16 mouse cellular contexts compared by ENCODE assay signal in genomic region chr9:96217799-96218198, GRCm38 (mm10). TPM values are rescaled to one million over a fixed set of nuclear protein-coding genes. Genes with fewer than 3 reads are reported as not detected.
DNase-seq lines count a peak whose midpoint lies in the region; ATAC-seq and TF ChIP-seq lines count a peak whose summit lies in the region.
"Had no signal": no experiment of that assay in that cellular context is flagged by ENCODE, and none has a peak within 500 bp of the region (broad histone marks: within the 10 kb centered on the region; RNA-seq: fewer than 3 reads in every experiment).

No protein-coding gene starts in this region.

- TF ChIP-seq CTCF in intestine, postnatal 0 days (IDR thresholded peaks at IDR 0.05; ENCODE audit: low read depth): peak; percentile 57
- TF ChIP-seq CTCF in lung, postnatal 0 days (IDR thresholded peaks at IDR 0.05): peak; percentile 52
- TF ChIP-seq CTCF in E14TG2a.4 (conservative IDR thresholded peaks at IDR 0.05; ENCODE audit: low read length): peak; percentile 30

- DNase-seq in lung, postnatal 0 days (ENCODE audit: low spot score): no peak
- no peak for DNase-seq in lung, postnatal 10 days
- peak; percentile 33 for DNase-seq in induced T-regulatory cell, adult 2 months (ENCODE audit: low read depth)
- no peak for DNase-seq in forebrain, embryonic 14.5 days (ENCODE audit: low spot score)
- DNase-seq: adrenal gland, postnatal 10 days; cerebellum, adult 11 months; cerebellum, postnatal 14 days; embryo, embryonic 11 days; thymus, postnatal 4 days had no signal

- H3K9me3 ChIP-seq in intestine, postnatal 0 days (ENCODE audit: control insufficient read depth): no peaks in the 10 kb centered on the region
- H3K9me3 ChIP-seq in intestine, embryonic 16.5 days (ENCODE audit: control insufficient read depth, low read length): no peaks in the 10 kb centered on the region
- H3K9me3 ChIP-seq in lung, postnatal 0 days (ENCODE audit: low read length): no peaks in the 10 kb centered on the region
- no peaks in the 10 kb centered on the region for H3K9me3 ChIP-seq in E14TG2a.4 (ENCODE audit: low read length)
- H3K9me3 ChIP-seq in forebrain, embryonic 14.5 days (replicated peaks; ENCODE audit: control insufficient read depth, low read length): no peaks in the 10 kb centered on the region
- H3K9me3 ChIP-seq: forebrain, embryonic 13.5 days; limb, embryonic 15.5 days; neural tube, embryonic 13.5 days had no signal

- no peaks in the 10 kb centered on the region for H3K27me3 ChIP-seq in intestine, postnatal 0 days (replicated peaks; ENCODE audit: control insufficient read depth, insufficient read depth, low read length)
- no peaks in the 10 kb centered on the region for H3K27me3 ChIP-seq in intestine, embryonic 16.5 days (replicated peaks; ENCODE audit: control insufficient read depth, insufficient read depth, low read length)
- H3K27me3 ChIP-seq in lung, postnatal 0 days (replicated peaks; ENCODE audit: insufficient read depth, low read length): no peaks in the 10 kb centered on the region
- H3K27me3 ChIP-seq in E14TG2a.4 (ENCODE audit: insufficient read depth, low read length): no peaks in the 10 kb centered on the region
- no peaks in the 10 kb centered on the region for H3K27me3 ChIP-seq in forebrain, embryonic 14.5 days (replicated peaks; ENCODE audit: control insufficient read depth, insufficient read depth, low read length)
- H3K27me3 ChIP-seq: forebrain, embryonic 13.5 days; limb, embryonic 15.5 days; neural tube, embryonic 13.5 days had no signal

- TF ChIP-seq EP300 in lung, postnatal 0 days (IDR thresholded peaks at IDR 0.05): no peak

- H3K27ac ChIP-seq in intestine, postnatal 0 days (ENCODE audit: low read depth, low read length): no peak overlapping the region
- no peak overlapping the region for H3K27ac ChIP-seq in intestine, embryonic 16.5 days (ENCODE audit: low read length)
- H3K27ac ChIP-seq in lung, postnatal 0 days (ENCODE audit: low read length): no peak overlapping the region
- no peak overlapping the region for H3K27ac ChIP-seq in forebrain, embryonic 14.5 days (ENCODE audit: low read depth, low read length)
- H3K27ac ChIP-seq: limb, embryonic 15.5 days; neural tube, embryonic 13.5 days had no signal

- H3K4me2 ChIP-seq in intestine, postnatal 0 days (replicated peaks; ENCODE audit: low read depth): no peak overlapping the region
- no peak overlapping the region for H3K4me2 ChIP-seq in intestine, embryonic 16.5 days (ENCODE audit: low read depth, low read length)
- H3K4me2 ChIP-seq in lung, postnatal 0 days (replicated peaks; ENCODE audit: low read depth, low read length): no peak overlapping the region
- no peak overlapping the region for H3K4me2 ChIP-seq in forebrain, embryonic 14.5 days (ENCODE audit: low read length)
- H3K4me2 ChIP-seq: forebrain, embryonic 13.5 days; limb, embryonic 15.5 days; neural tube, embryonic 13.5 days had no signal

- no peak overlapping the region for H3K9ac ChIP-seq in intestine, postnatal 0 days (ENCODE audit: low read depth, low read length)
- H3K9ac ChIP-seq in intestine, embryonic 16.5 days (ENCODE audit: low read depth, low read length): no peak overlapping the region
- H3K9ac ChIP-seq in lung, postnatal 0 days (replicated peaks; ENCODE audit: low read depth): no peak overlapping the region
- H3K9ac ChIP-seq in forebrain, embryonic 14.5 days (ENCODE audit: low read length): no peak overlapping the region
- H3K9ac ChIP-seq: forebrain, embryonic 13.5 days; limb, embryonic 15.5 days; neural tube, embryonic 13.5 days had no signal

- no peak for ATAC-seq in intestine, postnatal 0 days
- ATAC-seq in intestine, embryonic 16.5 days: no peak
- no peak for ATAC-seq in lung, postnatal 0 days
- ATAC-seq in megakaryocyte progenitor cell, adult 5-6 weeks (replicated peaks; ENCODE audit: poor library complexity): no peak
- ATAC-seq in forebrain, embryonic 14.5 days: no peak
- ATAC-seq: forebrain, embryonic 13.5 days had no signal

- no peaks in the 10 kb centered on the region for H3K4me1 ChIP-seq in intestine, postnatal 0 days (replicated peaks; ENCODE audit: control insufficient read depth, insufficient read depth, low read length)
- no peaks in the 10 kb centered on the region for H3K4me1 ChIP-seq in intestine, embryonic 16.5 days (ENCODE audit: control insufficient read depth, insufficient read depth, low read length)
- H3K4me1 ChIP-seq in lung, postnatal 0 days (ENCODE audit: insufficient read depth, low read depth, low read length): no peaks in the 10 kb centered on the region
- H3K4me1 ChIP-seq in E14TG2a.4 (replicated peaks; ENCODE audit: low read depth, low read length): peaks cover 17% of the 10 kb centered on the region
- H3K4me1 ChIP-seq in forebrain, embryonic 14.5 days (ENCODE audit: control insufficient read depth, insufficient read depth, low read length): no peaks in the 10 kb centered on the region
- H3K4me1 ChIP-seq: limb, embryonic 15.5 days; neural tube, embryonic 13.5 days had no signal

- no peak overlapping the region for H3K4me3 ChIP-seq in intestine, postnatal 0 days (ENCODE audit: low read depth, low read length)
- H3K4me3 ChIP-seq in intestine, embryonic 16.5 days (ENCODE audit: low read length): no peak overlapping the region
- H3K4me3 ChIP-seq in lung, postnatal 0 days (ENCODE audit: low read depth, low read length): no peak overlapping the region
- H3K4me3 ChIP-seq in E14TG2a.4 (replicated peaks; ENCODE audit: low read length): no peak overlapping the region
- no peak overlapping the region for H3K4me3 ChIP-seq in forebrain, embryonic 14.5 days (ENCODE audit: low read depth, low read length)
- H3K4me3 ChIP-seq: forebrain, embryonic 13.5 days; limb, embryonic 15.5 days; neural tube, embryonic 13.5 days had no signal

- no peaks in the 10 kb centered on the region for H3K36me3 ChIP-seq in intestine, postnatal 0 days (ENCODE audit: control insufficient read depth, insufficient read depth)
- H3K36me3 ChIP-seq in intestine, embryonic 16.5 days (ENCODE audit: control insufficient read depth, insufficient read depth, low read length): no peaks in the 10 kb centered on the region
- no peaks in the 10 kb centered on the region for H3K36me3 ChIP-seq in lung, postnatal 0 days (ENCODE audit: insufficient read depth, low read length)
- H3K36me3 ChIP-seq in E14TG2a.4 (ENCODE audit: insufficient read depth, low read length): peaks cover 44% of the 10 kb centered on the region
- H3K36me3 ChIP-seq in forebrain, embryonic 14.5 days (ENCODE audit: control insufficient read depth, insufficient read depth, low read length): no peaks in the 10 kb centered on the region
- H3K36me3 ChIP-seq: neural tube, embryonic 13.5 days had no signal

RNA-seq across cellular contexts. Expression of gene Tfdp2, which starts 21.7 kb away (rescaled TPM):
- 42.9 and 43.2 TPM in 2 replicates for polyA plus RNA-seq in intestine, postnatal 0 days (2015; fragmentation: Nextera tagmentation; extraction: Ambion mirVana)
- polyA plus RNA-seq in intestine, embryonic 16.5 days (2015; fragmentation: Nextera tagmentation; extraction: Ambion mirVana): 28.2 and 29.7 TPM in 2 replicates
- polyA plus RNA-seq in lung, postnatal 0 days (2015; fragmentation: Nextera tagmentation; extraction: Ambion mirVana): 47.3 and 53.9 TPM in 2 replicates
- 25.2 and 26.1 TPM in 2 replicates for total RNA-seq in megakaryocyte progenitor cell, adult 5-6 weeks (2015)
- 35.0 and 36.6 TPM in 2 replicates for total RNA-seq in megakaryocyte progenitor cell, adult 5-6 weeks (2017)
- polyA plus RNA-seq in forebrain, embryonic 14.5 days (2014; fragmentation: Nextera tagmentation; extraction: Ambion mirVana): 35.2 and 37.8 TPM in 2 replicates
